Mouse (Mus musculus) left cerebral cortex, adult 2 months (tissue): ENCODE data around the gene Rpl38. TPM values are rescaled to one million over a fixed set of nuclear protein-coding genes. Genes with fewer than 3 reads are reported as not detected.
A peak's percentile ranks its signal among the peaks of the same experiment; 100 is the strongest.

Source experiments
- DNase-seq, 2 experiments: peaks; one replicate each; pipeline ENCODE4 v3.0.0; 2021 to 2022; ENCODE audit warnings: low spot score in 2 of 2, mixed read lengths in 1 of 2; ENCODE audit errors: extremely low spot score in 1 of 2
- H3K27ac ChIP-seq: fragments of 200-600 bp; 2 replicates; pipeline ENCODE4 v1.8.1; 2022
- H3K4me3 ChIP-seq: fragments of 200-600 bp; 2 replicates; pipeline ENCODE4 v1.8.1; 2022
- CTCF ChIP-seq: fragments of 200-600 bp; IDR thresholded peaks from 2 replicates; pipeline ENCODE4 v1.8.1; 2022; ENCODE audit warnings: antibody characterized with exemption, mild to moderate bottlenecking, moderate library complexity
- intact Hi-C: fragments of 180-260 bp; cut with DNase I; formaldehyde crosslinking; loops from one replicate; pipeline ENCODE4 v1.15.1; 2025
- total RNA-seq, 2 experiments: library from RNA; stranded (reverse); gene quantifications; 2 replicates each; pipeline ENCODE4 v1.2.3; 2021

Rpl38 gene
- total RNA-seq, 2 experiments from 2014 or later: 817 to 866 TPM

DNA sequence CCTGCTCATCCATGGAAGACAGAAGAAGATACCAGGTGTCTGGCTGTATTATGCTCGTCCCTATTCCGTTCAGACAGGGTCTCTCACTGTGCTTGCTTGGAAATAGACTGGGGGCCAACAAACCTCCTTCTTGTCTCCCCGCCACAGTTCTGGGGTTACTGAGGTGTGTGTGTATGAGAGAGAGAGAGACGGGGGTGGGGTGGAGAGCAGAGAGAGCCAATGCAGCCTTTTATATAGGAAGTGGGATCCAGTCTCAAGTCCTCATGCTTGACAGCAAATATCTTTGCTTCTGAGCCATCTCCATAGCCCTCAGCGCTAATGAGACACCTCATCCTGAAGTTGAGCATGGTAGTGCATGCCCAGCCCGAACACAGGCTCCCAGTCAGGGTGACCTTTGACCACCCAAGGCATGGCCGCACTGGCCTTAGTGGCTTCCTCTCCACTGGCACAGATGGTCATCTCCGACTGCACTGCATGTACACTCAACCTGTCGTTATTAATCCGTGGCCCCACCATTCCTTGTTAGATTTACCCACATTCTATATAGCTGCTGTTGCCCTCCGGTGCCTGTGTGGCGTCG is 14.1 kb downstream of the Rpl38 start:
- H3K4me3 ChIP-seq: no peak overlapping the region
- TF ChIP-seq CTCF: no peak
- intact Hi-C loops: no loop called here
- H3K27ac ChIP-seq: no peak overlapping the region
- DNase-seq: no peak

DNA sequence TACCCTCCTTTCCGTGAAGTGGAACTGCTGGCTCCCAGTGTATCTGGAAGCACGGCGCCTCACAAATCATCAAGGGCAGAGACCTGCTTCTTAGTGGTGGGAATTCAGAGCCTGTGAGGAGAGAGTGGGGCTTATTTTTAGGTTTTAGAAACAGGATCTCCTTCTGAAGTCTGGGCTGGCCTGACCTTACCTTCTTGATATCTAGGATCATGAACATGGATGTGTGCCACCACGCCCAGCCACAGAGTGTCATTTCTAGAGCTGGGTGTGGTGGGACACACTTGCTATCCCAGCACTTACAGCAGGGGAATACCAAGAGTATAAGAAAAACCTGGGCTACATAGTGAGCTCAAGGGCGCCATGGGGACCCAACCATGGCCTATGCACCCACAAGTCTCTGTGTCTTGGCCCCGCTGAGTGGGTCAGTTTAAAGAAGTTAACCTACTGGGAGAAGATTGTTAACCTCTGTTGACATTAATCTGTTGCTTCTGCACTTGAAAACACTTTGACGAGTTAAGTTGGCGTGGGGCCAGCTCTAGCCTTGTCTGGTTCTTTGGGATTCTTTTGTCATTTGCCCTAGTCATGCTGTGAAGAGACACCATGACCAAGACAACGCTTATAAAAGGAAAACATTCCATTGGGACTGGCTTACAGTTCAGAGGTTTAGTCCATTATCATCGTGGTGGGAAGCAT is 14.9 kb downstream of the Rpl38 start:
- DNase-seq: no peak
- intact Hi-C loops: no loop called here
- no peak for TF ChIP-seq CTCF
- Histone ChIP-seq H3K4me3 (no peak overlapping the region), H3K27ac (no peak overlapping the region)

GRCm38 (mm10) chr11:114683722-114684621 is 15.6 kb downstream of the Rpl38 start:
- DNase-seq: no peak
- intact Hi-C loops: no loop called here
- Histone ChIP-seq H3K27ac (no peak overlapping the region), H3K4me3 (no peak overlapping the region)
- TF ChIP-seq CTCF: no peak

DNA sequence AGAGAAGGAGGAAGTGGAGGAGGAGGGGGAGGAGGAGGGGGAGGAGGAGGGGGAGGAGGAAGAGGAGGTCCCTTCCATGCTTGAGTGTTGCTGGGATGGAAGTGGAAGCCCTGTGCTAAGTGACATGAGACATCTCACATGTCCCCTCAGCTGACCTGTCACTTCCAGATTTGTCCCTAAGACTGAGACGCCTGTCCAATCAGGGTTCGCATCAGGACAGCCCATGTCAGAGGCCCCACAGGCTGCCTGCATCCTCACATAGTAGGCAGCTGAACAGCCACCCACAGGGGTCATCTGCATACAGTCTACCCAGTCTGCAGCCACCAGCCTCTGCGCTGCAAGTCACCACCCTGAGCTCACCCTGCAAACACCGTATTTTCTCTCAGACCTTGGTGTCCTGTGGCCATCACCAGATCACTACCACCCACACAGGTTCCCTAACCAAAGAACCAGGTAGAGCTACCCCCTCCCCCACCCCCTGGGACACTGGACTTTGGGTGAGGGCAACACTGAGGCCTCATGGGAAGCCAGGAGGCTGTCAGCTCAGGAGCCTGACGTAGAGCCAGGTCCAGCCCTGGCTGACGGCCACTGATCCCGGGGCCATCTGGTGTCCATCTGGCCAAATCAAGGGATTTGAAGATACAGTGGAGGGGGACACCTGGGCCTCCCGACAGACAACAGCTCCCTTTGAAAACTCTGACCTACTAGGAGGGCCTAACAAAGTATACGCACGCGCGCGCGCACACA is 16.5 kb downstream of the Rpl38 start:
- TF ChIP-seq CTCF: no peak
- Histone ChIP-seq H3K4me3 (no peak overlapping the region), H3K27ac (no peak overlapping the region)
- intact Hi-C loops: no loop called here
- no peak for DNase-seq

DNA sequence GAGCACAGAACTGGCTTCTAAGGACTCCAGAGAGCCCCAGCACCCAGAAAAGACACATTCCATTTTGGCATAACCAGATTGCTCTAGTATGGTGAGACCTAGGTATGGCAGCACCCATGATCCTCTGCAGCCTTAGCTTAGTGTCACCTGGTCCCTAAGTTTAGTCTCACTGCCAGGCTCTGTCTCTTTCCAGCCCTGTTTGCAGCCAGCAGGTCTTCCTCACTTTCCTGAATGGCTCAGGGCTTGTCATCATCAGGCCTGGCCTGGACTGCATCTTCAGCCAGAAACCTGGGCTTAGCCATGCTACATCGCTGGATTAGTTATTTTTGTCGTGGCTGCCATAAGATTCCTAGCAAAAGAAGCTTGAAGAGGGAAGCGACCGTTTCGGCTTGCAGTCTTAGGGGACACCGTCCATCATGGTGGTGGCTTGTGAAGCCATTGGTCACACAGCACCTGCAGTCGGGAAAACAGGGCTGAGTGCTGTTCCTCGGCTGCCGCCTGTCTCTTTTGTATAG is 17.3 kb downstream of the Rpl38 start:
- intact Hi-C loops: no loop called here
- Histone ChIP-seq H3K27ac (no peak overlapping the region), H3K4me3 (no peak overlapping the region)
- TF ChIP-seq CTCF: no peak
- DNase-seq: no peak

GRCm38 (mm10) chr11:114686221-114686959 is 18.1 kb downstream of the Rpl38 start:
- Histone ChIP-seq H3K27ac (no peak overlapping the region), H3K4me3 (no peak overlapping the region)
- DNase-seq: no peak
- TF ChIP-seq CTCF: no peak
- intact Hi-C loops: no loop called here

DNA sequence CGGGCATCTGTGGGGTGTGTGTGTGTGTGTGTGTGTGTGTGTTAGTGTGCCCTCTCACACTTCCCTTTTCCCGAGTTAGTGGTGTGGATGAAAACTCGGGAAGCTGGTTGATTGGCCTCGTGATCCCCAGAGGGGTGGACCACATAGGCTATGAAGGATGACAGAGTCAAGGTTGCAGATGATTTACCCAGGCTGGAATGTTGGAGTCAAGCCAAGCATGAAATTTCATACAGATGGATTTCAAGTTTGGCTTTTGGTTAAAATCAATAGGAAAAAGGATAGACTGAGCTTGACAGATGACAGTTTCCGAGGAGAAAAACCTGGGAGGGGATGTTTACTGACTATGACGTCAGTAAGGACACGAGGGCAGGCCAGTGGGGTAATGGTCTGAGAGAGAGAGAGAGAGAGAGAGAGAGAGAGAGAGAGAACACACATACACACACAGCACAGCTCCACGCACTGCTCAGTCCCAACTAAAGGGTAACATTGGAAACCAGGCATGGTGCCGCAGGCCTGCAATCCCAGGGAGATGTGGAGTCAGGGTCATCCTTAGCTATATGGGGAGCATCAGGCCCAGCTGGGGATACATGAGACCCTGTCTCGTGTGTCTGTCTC is 19.4 kb downstream of the Rpl38 start:
- H3K27ac ChIP-seq: no peak overlapping the region
- intact Hi-C loops: no loop called here

DNA sequence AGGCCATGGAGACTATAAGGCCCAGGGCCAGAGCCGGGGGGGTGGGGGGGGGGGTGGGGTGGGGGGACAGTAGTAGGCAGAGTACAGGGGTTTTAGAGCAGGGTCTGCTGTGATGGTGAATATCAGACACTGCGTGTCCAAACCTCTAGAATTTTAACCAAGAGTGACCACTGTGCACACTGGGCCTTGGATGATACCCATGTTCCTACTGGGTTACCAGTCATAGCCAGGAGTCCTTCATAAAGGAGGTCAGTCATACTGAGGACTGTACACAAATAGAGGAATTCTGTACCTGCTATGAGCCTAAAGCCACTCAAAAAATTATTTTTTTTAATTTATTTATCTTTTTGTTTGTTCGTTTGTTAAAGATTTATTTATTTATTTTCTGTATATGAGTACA is 20.4 kb downstream of the Rpl38 start:
- no peak for DNase-seq
- Histone ChIP-seq H3K27ac (no peak overlapping the region), H3K4me3 (no peak overlapping the region)
- TF ChIP-seq CTCF: no peak
- intact Hi-C loops: no loop called here

More for the DNA sequence above, 19.4 kb downstream of the Rpl38 start:
- DNase-seq: no peak
- TF ChIP-seq CTCF: no peak
- H3K4me3 ChIP-seq: no peak overlapping the region

DNA sequence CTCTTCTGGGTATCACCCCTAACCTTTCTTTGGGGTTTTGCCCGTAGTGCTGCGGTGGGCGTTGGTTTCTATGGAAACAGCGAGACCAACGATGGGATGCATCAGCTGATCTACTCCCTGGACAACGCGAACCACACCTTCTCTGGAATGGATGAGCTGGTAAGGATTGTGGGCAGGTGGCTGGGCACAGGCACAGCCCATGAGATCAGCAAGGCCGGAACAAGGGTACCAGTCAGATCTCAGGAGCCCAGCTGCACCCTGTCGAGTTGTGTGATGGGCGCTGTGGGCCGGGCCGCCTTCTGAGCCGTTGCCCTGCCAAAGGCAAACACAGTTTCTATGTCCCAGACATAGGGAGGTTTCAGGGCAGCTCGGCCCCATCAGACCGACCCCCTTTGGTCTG is 21.9 kb downstream of the Rpl38 start:
- intact Hi-C loops: no loop called here
- no peak for TF ChIP-seq CTCF
- Histone ChIP-seq H3K27ac (peak overlapping the region; percentile 44; the same call in 1 of the 2 replicates), H3K4me3 (no peak overlapping the region)
- DNase-seq: no peak

GRCm38 (mm10) chr11:114691454-114692182 is 23.3 kb downstream of the Rpl38 start:
- no peak for TF ChIP-seq CTCF
- intact Hi-C loops: no loop called here
- DNase-seq: no peak
- Histone ChIP-seq H3K4me3 (no peak overlapping the region), H3K27ac (no peak overlapping the region)
